Mouse (Mus musculus): Measurements from ENCODE around the gene Recql5. TPM values are rescaled to one million over a fixed set of nuclear protein-coding genes. Genes with fewer than 3 reads are reported as not detected.

The Recql5 gene
- total RNA-seq, 2 experiments from 2014 or later = 28.6 to 29.4 TPM

DNA sequence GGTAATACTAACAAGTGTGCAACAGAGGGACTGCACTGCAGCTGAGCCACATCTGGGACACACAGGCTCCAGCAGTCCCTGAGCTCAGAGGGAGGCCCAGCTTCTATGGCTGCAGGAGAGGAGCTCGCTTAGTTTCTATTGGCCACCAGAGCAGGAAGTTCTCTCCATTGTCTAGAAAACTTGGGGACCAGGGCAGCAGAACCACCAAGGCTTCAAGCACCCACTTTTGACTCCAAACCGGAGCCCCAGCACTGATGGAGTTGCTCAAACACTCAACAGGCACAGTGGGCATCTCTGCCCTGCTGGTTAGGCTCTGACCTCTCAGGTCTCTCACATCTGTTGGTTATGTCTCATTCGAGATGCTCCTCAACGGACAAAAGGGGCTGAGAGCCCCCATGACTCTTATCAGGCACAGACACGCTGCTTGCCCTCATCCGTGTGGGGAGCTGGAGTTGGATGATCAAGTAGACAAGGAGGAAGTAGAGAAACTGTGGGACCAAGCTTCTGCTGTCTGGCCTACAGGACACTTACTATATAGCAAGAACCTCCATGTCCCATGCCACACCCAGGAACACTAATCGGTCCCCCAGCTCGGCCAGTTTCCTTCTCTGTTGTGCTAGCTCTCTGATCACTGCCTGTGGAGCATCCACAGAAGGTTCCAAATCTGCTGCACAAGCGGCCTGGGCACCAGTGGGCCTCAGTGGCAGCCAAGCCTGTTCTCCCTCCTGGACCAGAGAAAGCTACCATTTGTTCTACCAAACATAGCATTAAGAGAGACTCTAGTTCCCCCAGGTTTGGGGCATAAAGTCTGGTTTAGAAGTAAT lies 31.7 kb downstream of the Recql5 start:
- DNase-seq (ENCODE audit: low spot score in 2 of 2) = no peak

DNA sequence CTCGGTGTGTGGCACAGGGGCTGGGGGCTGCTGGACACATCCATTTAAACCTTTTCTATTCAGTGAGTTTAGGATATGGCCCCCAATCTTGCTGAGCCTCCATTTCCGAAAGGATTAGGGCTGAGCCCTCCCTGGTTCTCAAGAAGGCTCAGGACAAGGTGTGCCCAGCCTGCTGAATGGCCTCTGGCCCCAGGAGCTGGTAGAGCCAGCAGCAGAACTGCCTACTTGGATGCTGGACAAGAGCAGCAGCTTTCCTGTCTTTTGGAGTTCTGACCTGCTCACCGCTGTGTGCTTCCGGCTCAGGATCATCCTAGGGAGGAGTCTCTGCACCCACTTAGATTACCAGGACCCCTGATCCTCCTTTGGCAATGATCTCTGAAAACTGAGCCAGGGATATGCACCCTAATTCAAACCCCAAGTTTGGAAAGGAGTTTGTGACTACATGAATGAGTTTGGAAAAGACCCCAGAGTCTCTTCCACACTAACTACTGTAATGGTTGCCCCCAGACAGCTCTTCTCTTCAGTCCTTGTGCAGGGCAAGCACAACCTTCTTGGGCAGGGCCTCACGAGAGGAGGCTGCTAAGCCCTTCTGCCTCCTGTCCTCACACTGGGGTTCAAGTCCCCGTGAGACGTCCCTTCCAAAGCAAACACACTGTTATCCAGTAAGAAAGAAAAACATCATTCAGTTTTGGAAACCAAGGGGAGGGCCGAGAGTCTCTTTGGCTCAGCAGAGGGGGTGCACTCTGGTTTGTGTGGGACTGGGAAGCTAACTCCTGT lies 32.5 kb downstream of the Recql5 start:
- no peak for DNase-seq (ENCODE audit: low spot score in 2 of 2)

DNA sequence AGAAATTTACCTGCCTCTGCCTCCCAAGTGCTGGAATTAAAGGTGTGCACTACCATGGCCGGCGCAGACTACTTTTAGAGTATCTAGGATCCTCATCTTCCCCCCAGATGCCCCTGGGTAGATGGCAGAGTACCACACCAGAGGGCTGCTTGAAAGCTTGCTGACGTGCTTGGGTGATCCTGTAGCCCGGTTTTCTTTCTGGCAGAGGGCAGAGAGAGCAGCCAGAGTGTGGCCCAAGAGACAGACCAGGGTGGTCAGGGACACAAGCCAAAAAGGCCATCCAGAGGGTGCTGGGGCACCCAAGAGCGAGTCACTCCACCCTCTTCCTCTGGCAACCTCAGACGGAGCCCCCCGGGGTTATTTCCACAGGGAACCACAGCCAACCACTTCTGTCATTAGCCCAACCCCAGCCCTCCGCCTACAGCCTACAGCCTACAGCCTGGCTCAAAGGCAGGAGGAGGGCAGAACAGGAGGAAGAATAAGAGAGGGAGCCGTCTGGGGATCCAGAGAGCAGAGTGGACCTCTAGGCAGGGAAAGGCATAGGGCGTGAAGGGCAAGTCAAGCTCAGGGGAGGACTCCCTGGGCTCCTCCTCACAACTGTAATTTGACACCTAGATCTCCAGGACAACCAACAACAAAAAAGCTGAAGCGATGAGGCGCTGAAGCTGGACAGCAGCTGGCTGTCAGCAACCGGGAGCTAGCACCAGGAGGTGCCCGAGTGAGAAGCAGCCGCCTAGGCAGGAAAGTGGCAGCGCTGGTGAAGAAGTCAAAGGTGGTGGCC lies 33.6 kb downstream of the Recql5 start, which contains the start of gene Smim5:
TSS of gene Smim5 (plus strand) at position 481 of the 781 bp plus-strand sequence.
- DNase-seq (ENCODE audit: low spot score in 2 of 2) = no peak

DNA sequence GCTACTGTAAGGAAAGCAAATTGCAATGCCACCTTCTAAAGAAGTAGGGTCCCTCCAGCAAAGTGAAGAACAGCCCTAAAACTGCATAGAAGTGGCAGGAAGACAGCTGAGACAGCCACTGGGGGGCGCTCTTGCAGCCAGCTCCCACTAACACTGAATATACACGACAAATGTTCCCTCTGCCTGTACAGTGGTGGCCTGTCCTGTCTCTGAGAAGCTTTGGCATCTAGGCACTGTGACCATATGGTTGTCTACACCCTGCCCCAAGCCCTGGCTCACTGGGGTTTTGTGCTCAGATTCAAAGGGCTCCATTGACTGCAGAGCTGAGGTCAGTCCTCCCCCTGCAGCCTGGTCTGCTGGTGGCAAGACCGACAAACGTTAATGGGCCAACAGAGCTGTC lies 34.4 kb downstream of the Recql5 start:
- DNase-seq (ENCODE audit: low spot score in 2 of 2) = peak; percentile 50 to 76

DNA sequence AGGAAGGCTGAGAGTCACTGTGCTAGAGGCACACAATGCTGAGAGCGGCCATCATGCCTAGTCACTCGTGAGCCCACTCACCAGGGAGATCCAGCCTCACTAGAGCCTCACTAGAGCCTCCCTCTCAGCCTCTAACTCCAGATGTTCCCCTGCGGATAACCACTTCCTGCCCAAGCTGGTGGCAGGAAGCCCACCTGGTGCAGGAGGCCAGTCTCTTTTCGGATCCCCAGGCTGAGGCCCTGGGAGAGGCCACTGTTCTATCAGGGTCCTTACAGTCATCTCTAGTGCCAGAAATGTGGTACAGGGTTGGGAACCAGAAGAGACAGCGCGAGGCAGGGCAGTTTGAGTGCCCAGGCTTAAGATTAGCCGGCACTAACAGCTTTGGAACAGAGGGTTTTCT lies 34.8 kb downstream of the Recql5 start:
- DNase-seq (ENCODE audit: low spot score in 2 of 2) = no peak

DNA sequence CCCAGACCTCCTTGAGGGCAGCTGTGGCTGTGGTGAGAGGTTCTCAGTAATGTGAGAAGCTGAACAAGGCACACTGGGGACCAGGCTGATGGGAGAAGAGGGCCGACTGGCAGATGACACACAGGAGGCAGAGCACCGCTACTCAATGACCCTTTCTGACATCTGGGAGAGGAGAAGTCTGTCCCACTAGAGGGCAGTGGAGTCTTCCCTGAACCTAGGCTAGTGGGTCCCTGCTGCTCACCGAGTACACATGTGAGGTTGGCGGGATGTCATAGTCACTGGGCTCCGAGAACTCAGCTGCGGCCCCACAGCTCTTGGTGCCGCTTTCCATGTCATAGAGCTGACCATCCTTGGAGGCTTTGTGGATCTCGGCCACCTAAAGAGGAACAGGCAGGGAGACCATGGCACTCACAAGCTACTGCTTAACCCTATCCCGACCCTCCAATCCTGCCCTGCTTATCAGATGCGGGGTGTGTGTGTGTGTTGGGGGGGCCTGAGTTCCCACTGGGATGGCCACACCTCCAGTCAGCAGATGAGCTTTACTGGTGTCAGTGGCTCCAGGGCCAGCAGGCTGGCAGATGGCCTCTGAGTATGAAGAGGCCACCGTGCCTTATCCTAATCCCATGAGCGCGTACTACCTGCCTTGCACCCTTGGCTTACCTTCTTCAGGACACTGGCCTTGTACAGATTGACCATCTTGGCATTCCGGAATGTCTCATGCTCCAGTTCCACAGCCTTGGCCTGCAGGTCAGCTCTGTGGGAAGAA lies 38.3 kb downstream of the Recql5 start:
- DNase-seq (ENCODE audit: low spot score in 2 of 2) = peak in 1 of 2 experiments; percentile 32

DNA sequence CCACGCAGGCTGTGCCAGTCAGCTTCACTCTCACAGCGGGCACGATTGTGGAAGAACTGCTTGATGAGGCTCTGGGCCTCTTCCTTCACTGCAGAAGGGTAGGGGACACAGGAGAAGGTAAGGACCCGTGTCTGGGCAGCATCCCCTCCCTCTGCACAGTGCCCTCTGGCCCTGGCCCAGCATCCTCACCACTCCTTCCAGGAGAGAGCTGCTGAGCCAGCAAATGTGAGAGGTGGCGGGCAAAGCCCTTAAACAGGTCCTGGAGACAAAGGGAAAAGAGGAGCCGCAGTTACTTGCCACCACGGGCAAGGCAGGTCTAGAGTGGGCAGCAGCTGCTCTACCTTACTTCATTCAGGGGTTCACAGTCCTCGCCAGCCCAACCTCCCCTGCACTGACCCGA lies 40.2 kb downstream of the Recql5 start:
- no peak for DNase-seq (ENCODE audit: low spot score in 2 of 2)

DNA sequence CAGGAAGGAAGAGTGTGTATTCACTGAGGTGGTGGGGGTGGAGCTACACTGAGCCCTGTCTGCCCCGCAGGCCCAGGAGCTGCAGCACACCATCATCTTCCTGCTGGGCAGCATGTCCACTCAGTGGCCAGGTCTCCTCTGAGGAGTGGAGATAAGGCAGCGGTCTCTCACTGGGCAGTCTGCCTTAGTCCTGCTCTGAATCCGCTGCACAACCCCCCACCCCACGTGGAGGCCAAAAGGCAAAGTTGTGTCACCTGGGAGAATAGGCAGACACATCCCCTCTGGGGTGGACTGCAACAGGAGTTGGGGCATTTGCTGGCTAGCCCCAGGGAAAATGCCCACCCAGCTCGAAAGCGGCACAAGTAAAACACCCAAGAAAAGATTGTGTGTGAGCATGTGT lies 41.1 kb downstream of the Recql5 start:
- DNase-seq (ENCODE audit: low spot score in 2 of 2) = no peak

DNA sequence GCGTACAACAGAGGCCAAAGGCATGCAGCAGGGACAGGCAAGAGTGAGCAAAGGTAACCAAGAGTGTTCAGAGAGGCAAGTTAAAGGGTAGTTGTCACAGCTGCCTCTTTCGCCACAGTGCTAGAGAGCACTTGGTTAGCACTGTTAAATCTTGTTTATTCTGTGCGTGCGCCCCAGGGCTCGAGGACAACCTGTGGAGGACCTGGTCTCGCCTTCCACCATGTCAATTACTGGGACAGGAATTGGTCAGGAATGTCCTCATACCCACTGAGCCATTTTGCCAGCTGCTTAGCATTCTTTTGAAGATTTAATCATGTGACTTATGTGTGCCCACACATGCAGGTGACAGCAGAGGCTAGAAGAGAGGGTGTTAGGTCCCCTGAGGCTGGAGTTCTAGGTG lies 44.1 kb downstream of the Recql5 start:
- no peak for DNase-seq (ENCODE audit: low spot score in 2 of 2)

DNA sequence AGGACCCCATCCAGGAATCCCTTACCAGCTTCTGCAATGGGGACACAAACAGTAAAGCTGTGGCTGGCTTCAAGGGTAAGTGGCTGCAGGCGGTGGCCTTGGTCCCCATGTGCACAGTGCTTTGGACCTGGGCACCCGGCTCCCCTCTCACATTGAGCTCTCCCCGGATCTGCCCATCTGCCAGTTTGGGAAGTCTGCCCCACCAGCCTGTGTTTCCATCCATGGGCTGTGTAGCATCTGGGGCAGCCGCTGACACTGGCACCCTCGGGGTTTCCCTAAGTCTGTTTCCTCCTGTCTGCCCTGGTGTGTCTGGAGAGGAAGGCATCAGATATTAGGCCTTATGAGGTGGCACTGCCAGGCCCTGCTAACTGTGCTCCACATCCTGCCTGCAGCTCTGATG lies 45.3 kb downstream of the Recql5 start:
- no peak for DNase-seq (ENCODE audit: low spot score in 2 of 2)

DNA sequence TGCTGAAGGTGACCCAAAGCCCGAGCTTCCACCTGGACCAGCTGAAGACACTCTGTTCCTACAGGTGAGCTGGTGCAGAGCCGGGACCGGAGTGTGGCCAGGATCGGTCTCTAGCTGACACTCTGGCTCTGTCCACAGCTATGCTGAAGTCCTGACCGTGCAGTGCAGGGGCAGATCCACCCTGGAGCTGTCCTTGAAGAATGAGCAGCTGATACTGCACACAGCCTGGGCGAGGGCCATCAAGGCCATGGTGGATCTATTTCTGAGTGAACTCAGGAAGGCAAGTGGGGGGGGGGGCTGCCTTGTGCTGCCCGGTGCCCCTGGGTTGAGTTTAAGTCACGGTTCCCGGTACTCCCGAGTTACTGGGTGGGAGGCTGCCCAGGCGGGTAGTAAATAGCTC lies 46.8 kb downstream of the Recql5 start:
- DNase-seq (ENCODE audit: low spot score in 2 of 2) = no peak

DNA sequence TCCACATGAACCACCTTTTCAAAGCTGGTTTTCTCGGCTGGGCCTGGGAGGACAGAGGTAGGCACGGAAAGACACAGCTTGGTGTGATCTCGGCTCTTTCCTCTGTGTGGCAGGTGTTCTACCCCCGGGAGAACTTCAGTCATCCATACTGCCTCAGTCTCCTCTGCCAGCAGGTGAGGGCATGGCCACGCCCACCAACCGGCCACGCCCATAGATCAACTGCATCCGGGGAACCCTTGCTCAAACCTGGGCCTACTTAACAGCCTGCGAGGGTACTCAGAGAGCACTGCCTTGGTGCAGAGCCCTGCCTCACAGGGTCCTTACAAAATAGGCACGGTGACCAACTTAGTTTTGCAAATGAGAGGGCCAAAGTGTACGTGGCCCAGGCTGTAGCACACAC lies 48.0 kb downstream of the Recql5 start:
- DNase-seq (ENCODE audit: low spot score in 2 of 2) = no peak

DNA sequence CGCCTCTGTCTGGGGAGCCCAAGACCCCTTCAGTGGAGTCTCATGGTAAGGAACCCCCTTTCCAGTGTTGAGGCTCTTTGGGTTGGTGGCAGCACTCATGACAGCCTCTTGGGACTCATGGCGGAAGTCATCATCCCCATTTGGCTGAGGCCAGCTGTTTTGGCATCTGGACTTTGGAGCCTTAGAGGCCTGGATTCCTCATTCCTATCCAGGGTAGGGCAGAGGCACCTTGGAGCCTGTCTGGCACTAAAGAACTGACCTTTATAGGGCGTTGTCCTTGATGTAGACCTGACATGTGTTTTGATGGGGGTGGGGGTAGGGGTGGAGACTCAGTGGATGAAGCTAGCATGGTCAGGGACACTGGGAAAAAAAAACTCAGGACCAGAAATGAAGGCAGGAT lies 48.9 kb downstream of the Recql5 start:
- DNase-seq (ENCODE audit: low spot score in 2 of 2) = no peak

DNA sequence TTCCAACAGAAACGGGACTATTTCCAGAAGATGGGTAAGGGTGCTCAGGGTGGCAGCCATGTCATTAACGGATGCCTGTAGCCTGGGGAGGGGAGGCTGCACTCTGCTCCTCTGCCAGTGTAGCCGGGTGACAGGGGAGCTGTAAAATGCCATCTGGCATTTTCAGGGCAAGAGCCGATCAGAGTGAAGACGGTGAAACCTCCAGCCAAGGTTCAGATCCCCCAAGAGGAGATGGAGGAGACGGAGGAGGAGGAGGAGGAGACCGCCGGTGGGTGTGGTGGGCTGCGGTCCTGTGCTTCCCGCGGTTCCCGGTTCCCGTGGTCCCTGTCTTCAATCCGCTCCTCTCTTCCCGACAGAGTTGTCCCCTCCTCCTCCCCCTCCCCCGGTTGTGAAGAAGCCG lies 50.0 kb downstream of the Recql5 start:
- DNase-seq (ENCODE audit: low spot score in 2 of 2) = no peak

DNA sequence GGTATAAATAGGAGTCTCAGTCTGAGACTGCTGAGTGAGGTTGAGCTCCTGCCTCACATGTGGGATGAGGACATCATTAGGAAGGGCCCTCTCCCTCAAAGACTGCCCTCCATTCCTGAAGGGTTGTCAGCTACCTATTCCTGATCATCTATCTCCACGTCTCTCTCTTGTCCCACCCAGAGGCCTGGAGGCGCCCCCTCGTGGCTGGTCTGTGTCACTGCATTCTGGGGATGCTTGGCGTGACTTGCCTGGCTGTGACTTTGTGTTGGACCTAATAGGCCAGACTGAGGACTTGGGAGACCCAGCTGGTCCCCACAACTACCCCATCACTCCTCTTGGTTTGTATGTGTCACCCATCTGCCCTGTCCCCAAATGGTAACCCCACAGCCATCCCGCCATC lies 52.3 kb downstream of the Recql5 start:
- no peak for DNase-seq (ENCODE audit: low spot score in 2 of 2)

DNA sequence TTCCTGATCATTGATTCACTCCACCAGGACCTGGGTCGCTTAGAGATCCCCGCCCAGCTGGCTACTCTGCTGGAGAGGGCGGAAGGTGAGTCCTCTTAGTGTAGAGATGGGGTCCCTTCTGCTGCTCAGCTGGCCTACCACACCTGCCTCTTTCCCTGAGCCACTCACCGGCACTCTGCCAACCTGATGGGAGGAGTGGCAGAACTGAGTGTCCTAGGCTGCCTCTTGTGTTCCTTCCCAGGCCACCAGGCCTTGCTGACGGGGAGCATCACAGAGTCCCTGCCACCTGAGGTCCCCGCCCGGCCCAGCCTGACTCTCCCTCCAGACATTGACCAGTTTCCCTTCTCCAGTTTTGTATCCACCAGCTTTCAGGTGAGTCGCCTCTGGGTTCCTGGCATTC lies 55.2 kb downstream of the Recql5 start:
- no peak for DNase-seq (ENCODE audit: low spot score in 2 of 2)

DNA sequence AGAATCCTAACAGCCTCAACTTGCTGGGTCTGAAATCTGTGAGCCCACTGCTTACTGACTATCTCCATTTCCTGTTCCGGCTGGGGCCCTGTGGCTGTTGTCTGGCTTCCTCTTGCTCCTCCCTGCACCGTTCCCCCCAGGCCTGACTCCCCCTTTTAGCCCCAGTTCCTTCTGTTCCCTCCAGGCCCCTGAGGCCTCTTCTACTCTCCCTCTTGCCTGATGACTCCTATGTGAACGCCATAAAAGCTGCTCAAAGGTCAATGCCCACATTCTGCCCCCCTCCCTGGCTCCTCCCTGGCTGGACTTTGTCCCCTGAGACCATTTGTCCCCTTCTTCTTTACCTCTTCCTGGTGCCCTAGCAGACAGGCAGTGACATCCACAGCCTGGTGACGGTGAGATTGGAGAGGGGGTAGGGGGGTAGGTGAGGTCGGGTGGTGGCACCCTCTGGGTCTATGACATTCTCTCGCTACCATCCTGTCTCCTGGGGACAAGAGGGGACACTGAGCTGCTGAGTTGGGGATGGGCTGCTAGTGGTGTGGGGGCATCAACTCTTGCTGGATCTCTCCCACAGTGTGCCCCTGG lies 56.0 kb downstream of the Recql5 start:
- no peak for DNase-seq (ENCODE audit: low spot score in 2 of 2)

DNA sequence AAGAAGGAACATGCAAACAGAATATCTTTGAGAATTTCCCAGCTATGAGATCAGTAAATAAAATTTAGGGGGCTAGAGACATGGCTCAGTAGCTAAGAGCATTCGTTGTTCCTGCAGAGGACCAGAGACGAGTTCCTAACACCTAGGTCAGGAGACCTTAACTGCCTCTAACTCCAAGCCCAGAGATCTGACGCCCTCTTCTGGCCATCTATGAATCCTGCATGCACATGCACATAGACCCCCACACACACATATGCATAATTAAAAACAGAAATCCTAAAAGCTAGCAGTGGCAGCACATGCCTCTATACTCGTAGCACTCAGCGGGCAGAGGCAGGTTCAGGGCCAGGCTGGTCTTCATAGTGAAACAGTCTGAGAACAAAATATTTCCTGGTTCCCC lies 56.8 kb downstream of the Recql5 start:
- no peak for DNase-seq (ENCODE audit: low spot score in 2 of 2)

DNA sequence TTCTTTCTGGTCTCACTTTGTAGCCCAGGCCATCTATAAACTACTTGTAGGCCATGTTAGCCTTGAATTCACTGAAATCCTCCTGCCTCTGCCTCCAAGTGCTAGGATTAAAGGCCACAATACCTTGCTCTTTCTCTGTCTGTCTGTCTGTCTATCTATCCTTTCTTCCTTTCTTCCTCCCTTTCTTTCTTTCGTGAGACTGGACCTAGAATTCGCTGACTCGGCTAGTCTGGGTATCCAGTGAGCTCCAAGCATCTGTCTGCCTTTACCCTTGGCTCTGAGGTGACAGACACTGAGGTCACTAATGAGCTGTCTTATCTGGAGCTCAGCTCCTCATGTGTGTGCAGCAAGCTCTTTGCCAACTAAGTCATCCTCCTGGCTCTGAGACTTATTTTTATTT lies 57.3 kb downstream of the Recql5 start:
- no peak for DNase-seq (ENCODE audit: low spot score in 2 of 2)

DNA sequence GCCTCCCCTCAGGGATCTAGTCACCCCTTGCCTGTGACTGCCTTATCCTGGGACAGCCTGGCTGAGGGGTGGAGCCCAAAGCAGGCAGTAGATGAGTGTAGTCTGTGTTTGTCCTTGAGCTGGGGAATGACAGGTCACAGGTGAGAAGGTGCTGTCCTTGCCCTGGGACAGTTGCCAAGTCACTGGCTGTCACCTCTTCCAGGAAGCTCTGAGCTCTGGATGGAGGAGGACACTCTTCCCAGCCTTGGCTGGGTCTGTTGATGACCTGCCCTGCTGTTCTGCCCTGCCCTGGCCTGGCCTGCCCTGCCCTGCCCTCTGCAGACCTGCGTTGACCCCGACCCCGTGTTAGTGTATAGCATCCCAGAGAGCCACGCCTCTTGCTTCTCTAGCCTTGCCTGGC lies 60.8 kb downstream of the Recql5 start:
- DNase-seq (ENCODE audit: low spot score in 2 of 2) = no peak

DNA sequence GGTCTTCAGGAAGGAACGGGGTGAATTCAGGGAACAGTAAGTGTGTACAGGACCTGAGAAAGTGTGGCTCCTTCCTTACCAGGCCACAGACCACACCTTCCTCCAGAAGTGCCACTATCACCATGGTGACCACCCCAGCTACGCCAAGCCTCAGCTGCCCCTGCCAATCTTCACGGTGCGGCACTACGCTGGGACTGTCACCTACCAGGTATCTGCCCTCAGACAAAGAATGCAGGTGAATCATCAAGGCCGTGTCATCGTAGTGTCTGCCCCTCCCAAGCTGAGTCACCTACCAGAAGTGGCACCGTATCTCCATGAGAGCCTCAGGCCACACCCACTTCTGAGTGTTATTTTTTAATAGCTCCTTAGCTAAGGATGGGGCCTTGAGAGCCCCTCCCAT lies 63.9 kb downstream of the Recql5 start:
- DNase-seq (ENCODE audit: low spot score in 2 of 2) = no peak

All from layer of hippocampus, adult 18-20 months (tissue).